Mouse (Mus musculus) hindbrain, embryonic 10.5 days (tissue): ENCODE results near the gene Gltp. TPM values are rescaled to one million over a fixed set of nuclear protein-coding genes. Genes with fewer than 3 reads are reported as not detected.

Experiments
- DNase-seq: peaks from one replicate; pipeline ENCODE4 v3.0.0-alpha.2; 2017; ENCODE audit warnings: low spot score
- H3K27ac ChIP-seq: fragments of 300-500 bp; sonication (generic); 2 replicates; pipeline ENCODE4 v1.5.1; 2016; ENCODE audit warnings: mild to moderate bottlenecking, moderate library complexity
- H3K27me3 ChIP-seq: fragments of 300-500 bp; sonication (generic); 2 replicates; pipeline ENCODE4 v1.6.1; 2016; ENCODE audit warnings: mild to moderate bottlenecking; ENCODE audit not compliant: poor library complexity, insufficient read depth, severe bottlenecking
- H3K36me3 ChIP-seq: fragments of 300-500 bp; sonication (generic); 2 replicates; pipeline ENCODE4 v1.6.1; 2016; ENCODE audit warnings: mild to moderate bottlenecking, moderate library complexity
- H3K4me1 ChIP-seq: fragments of 300-500 bp; sonication (generic); replicated peaks from 2 replicates; pipeline ENCODE4 v1.6.1; 2016; ENCODE audit warnings: mild to moderate bottlenecking
- H3K4me3 ChIP-seq: fragments of 300-500 bp; sonication (generic); 2 replicates; pipeline ENCODE4 v1.5.1; 2016; ENCODE audit warnings: mild to moderate bottlenecking, moderate library complexity
- H3K9me3 ChIP-seq: fragments of 300-500 bp; sonication (generic); 2 replicates; pipeline ENCODE4 v1.6.1; 2016; ENCODE audit warnings: mild to moderate bottlenecking, moderate library complexity
- WGBS: fragments of 180-500 bp; shearing (Covaris S2); methylation state at CpG from one replicate; pipeline ENCODE4 v1.1.7; 2016; 5-methylcytosine and 5-hydroxymethylcytosine counted together
- polyA plus RNA-seq: library from polyadenylated mRNA; unstranded; fragments of >200 nt; fragmentation: Nextera tagmentation; extraction: Ambion mirVana; gene quantifications from 2 replicates; pipeline ENCODE4 v1.2.1, GENCODE M21; 2016

The Gltp gene
- polyA plus RNA-seq, 1 experiment from 2014 or later: 80.4 TPM

DNA sequence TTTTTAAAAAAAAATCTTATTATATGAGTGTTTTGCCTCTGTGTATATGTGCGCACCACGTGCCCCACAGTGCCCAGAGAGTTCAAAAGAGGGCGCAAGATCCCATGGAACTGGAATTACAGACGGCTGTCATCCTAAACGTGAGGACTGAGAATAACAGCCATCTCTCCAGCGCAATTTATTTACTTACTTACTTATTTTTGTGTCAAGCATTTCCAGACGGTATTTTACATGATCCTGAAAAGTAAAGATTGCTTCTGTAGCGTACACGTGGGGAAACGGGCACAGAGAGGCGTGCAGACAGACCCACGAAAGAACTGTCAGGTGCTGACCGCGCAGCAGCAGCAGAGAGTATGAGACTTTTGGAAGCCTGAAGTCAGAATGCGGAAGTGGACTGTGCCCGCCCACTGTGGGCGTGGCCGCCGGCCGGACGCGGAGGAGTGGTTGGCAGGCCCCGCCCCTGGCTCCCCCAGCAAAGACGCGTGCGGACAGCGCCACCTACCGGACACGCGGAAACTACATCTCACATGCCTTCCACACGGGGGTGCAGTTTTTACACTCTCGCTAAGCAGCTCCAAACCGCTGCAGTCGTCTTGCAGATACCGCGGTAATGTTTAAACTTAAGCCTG is 23.4 kb downstream of the Gltp start:
- WGBS: 4% methylated on average over 36 of the region's 36 CpGs
- H3K9me3 ChIP-seq: no peaks in the 10 kb centered on the region
- H3K4me3 ChIP-seq: peak overlapping the region; percentile 45
- peaks cover 19% of the 10 kb centered on the region for H3K4me1 ChIP-seq
- peaks cover 4% of the 10 kb centered on the region; the same call in 1 of the 2 replicates for H3K27me3 ChIP-seq
- DNase-seq: peak; percentile 99
- peaks cover 9% of the 10 kb centered on the region for H3K36me3 ChIP-seq
- H3K27ac ChIP-seq: peak overlapping the region; percentile 56; the same call in 1 of the 2 replicates

DNA sequence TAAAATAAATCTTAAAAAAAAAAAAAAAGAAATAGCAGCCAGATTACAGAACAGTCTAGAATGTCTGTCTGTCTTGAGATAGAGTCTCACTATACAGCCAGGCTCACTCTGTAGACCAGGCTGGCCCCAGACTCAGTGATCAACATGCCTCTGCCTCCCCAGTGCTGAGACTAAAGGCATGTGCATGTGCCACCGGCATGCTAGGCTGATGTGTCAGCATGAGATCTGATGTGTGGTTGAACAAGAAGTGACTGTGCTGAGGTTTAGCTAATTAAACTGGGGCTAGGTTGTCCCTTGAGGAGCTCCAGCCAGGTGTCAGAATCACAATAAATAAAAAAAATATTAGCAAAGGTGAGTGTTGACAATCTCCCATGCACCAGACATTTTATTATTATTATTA is 24.1 kb downstream of the Gltp start:
- no peaks in the 10 kb centered on the region for H3K9me3 ChIP-seq
- no peak for DNase-seq
- no peak overlapping the region for H3K4me3 ChIP-seq
- no peak overlapping the region for H3K27ac ChIP-seq
- peaks cover 9% of the 10 kb centered on the region for H3K36me3 ChIP-seq
- peaks cover 19% of the 10 kb centered on the region for H3K4me1 ChIP-seq
- WGBS: 78% methylated on average over 1 of the region's 1 CpGs
- H3K27me3 ChIP-seq: peaks cover 4% of the 10 kb centered on the region; the same call in 1 of the 2 replicates

- WGBS: 80% methylated on average over 7 of the region's 7 CpGs
- H3K36me3 ChIP-seq: peaks cover 1% of the 10 kb centered on the region; the same call in 1 of the 2 replicates
- H3K27me3 ChIP-seq: peaks cover 16% of the 10 kb centered on the region
- H3K4me1 ChIP-seq: peaks cover 19% of the 10 kb centered on the region
- H3K4me3 ChIP-seq: no peak overlapping the region
- no peak overlapping the region for H3K27ac ChIP-seq
- no peak for DNase-seq
- no peaks in the 10 kb centered on the region for H3K9me3 ChIP-seq
Measured at GRCm38 (mm10) chr5:114664750-114665149, 26.0 kb downstream of the Gltp start.

DNA sequence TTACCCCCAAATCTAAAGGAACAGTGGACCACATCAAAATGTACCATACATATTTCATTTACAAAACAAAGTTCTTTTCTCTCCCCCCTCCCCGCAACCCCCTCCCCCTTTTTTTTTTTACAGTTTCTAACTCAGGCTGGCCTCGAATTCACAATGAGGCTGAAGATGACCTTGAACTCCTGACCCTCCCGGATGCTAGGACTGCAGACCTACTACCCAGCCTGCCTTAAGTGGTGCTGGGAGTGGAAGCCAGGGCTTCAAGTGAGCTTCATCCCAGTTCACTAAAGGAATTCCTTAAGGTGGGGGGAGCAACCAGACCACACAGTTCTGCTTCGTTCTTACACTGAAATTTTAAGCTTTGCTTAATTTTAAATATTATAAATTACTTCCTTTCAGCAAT is 26.6 kb downstream of the Gltp start:
- peaks cover 22% of the 10 kb centered on the region for H3K27me3 ChIP-seq
- no peaks in the 10 kb centered on the region for H3K9me3 ChIP-seq
- H3K4me1 ChIP-seq: peaks cover 17% of the 10 kb centered on the region
- WGBS: 92% methylated on average over 4 of the region's 4 CpGs
- no peaks in the 10 kb centered on the region for H3K36me3 ChIP-seq
- no peak overlapping the region for H3K4me3 ChIP-seq
- H3K27ac ChIP-seq: no peak overlapping the region
- no peak for DNase-seq

DNA sequence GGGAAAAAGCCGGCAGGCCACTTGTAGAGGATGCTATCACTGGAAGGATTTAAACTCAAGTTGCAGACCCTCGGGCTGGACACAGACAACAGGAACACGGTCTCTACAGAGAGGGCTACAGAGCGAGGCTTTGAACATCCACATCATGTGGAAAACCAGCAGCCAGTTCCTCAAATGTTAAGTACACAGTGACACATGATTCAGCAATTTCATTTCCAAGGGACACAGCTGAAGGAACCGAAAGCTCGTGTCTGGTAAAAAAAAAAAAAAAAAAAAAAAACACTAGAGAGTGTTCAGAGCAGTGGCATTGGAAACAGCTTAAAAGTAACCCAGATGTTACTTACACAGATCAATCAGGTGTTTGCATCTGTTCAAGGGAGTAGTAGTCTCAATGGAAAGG is 29.8 kb downstream of the Gltp start:
- Histone ChIP-seq H3K27ac (no peak overlapping the region), H3K9me3 (no peaks in the 10 kb centered on the region), H3K27me3 (peaks cover 49% of the 10 kb centered on the region), H3K4me3 (no peak overlapping the region), H3K4me1 (peaks cover 21% of the 10 kb centered on the region), H3K36me3 (no peaks in the 10 kb centered on the region)
- no peak for DNase-seq
- 81% methylated on average over 6 of the region's 6 CpGs for WGBS

DNA sequence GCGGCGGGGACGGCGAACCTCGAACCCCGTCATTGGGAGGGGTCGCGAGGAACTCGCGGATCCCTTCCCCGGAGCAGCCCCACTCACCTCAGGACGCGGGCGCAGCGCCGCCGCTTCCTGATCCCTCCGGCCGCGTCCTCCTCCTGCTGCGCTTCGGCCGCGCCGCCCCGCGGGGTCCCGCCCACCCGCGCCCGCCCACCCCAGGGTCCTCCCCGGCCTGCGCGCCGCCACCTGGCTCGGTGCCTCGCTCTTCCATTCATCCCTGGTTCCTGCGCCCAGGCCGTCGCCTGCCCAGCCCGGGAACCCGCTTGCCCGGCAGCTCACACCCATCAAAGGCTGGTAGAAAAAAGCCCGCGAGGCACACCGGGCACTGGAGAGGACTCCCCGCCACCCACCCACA is 32.5 kb downstream of the Gltp start, which contains the start of gene Trpv4:
Trpv4 (minus strand) TSS at position 167 of the 400 bp plus-strand sequence.
- peaks cover 72% of the 10 kb centered on the region for H3K27me3 ChIP-seq
- no peaks in the 10 kb centered on the region for H3K9me3 ChIP-seq
- no peak for DNase-seq
- peak within 1 kb of the TSS; percentile 62 for H3K27ac ChIP-seq
- H3K4me3 ChIP-seq: peak within 1 kb of the TSS; percentile 55
- under 1% methylated on average over 47 of the region's 47 CpGs for WGBS
- H3K36me3 ChIP-seq: no peaks in the 10 kb centered on the region
- H3K4me1 ChIP-seq: peaks cover 14% of the 10 kb centered on the region

GRCm38 (mm10) chr5:114657426-114657825 is 33.4 kb downstream of the Gltp start:
- peaks cover 80% of the 10 kb centered on the region for H3K27me3 ChIP-seq
- H3K4me1 ChIP-seq: peaks cover 14% of the 10 kb centered on the region
- H3K4me3 ChIP-seq: peak overlapping the region; percentile 55
- no peak for DNase-seq
- no peak overlapping the region for H3K27ac ChIP-seq
- no peaks in the 10 kb centered on the region for H3K36me3 ChIP-seq
- 31% methylated on average over 10 of the region's 10 CpGs for WGBS
- H3K9me3 ChIP-seq: no peaks in the 10 kb centered on the region

DNA sequence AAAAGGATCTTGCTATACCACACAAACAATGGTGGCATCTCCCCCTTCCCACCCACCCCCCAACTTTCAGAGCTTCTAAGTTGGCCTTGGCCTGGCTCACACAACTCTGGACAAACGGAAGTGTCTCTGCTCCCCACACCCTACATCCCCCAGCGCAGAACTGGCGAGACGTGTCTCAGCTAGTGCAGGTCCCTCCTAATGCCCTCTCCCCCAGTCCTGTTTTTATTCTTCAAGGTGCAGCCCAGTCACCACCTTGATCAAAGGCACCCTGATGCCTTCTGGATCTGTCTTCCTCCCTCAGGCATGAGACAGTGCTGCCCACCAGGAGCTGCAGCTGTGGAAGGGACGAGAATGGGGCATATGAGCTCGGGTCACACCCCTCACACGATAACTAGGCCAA is 34.5 kb downstream of the Gltp start:
- no peaks in the 10 kb centered on the region for H3K36me3 ChIP-seq
- H3K27me3 ChIP-seq: peaks cover 84% of the 10 kb centered on the region
- H3K4me3 ChIP-seq: no peak overlapping the region
- WGBS: 79% methylated on average over 7 of the region's 7 CpGs
- H3K9me3 ChIP-seq: no peaks in the 10 kb centered on the region
- no peak overlapping the region for H3K27ac ChIP-seq
- peaks cover 22% of the 10 kb centered on the region for H3K4me1 ChIP-seq
- no peak for DNase-seq

DNA sequence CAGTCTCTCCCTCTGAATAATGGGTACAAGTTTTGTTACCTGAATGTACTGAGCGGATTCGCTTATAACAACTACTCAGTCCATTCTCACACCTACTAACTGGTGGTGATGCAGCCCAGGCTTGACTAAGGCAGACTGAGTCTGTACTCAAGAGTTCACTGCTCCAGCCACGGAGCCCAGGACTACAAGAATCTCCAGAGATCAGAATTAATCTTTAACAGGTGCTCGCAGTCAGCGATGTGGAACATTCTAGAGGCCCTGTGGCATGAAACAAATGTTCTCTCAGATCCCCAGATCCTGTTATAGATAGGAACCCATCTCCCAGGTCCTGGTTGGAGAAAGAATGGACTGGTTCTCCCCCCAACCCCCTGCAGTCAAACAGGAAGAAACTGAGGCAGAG is 35.1 kb downstream of the Gltp start:
- H3K4me3 ChIP-seq: no peak overlapping the region
- DNase-seq: no peak
- peaks cover 87% of the 10 kb centered on the region for H3K27me3 ChIP-seq
- no peaks in the 10 kb centered on the region for H3K9me3 ChIP-seq
- H3K27ac ChIP-seq: no peak overlapping the region
- WGBS: 89% methylated on average over 5 of the region's 5 CpGs
- no peaks in the 10 kb centered on the region for H3K36me3 ChIP-seq
- H3K4me1 ChIP-seq: peaks cover 28% of the 10 kb centered on the region

GRCm38 (mm10) chr5:114653656-114654437 is 36.9 kb downstream of the Gltp start:
- no peak for DNase-seq
- Histone ChIP-seq H3K4me1 (peaks cover 41% of the 10 kb centered on the region), H3K27me3 (peaks cover 87% of the 10 kb centered on the region), H3K9me3 (no peaks in the 10 kb centered on the region), H3K4me3 (no peak overlapping the region), H3K36me3 (no peaks in the 10 kb centered on the region), H3K27ac (no peak overlapping the region)
- 73% methylated on average over 15 of the region's 15 CpGs for WGBS

GRCm38 (mm10) chr5:114651449-114651848 is 39.3 kb downstream of the Gltp start:
- no peaks in the 10 kb centered on the region for H3K36me3 ChIP-seq
- peaks cover 78% of the 10 kb centered on the region for H3K27me3 ChIP-seq
- no peak for DNase-seq
- WGBS: 26% methylated on average over 3 of the region's 3 CpGs
- peak overlapping the region; percentile 66; the same call in 1 of the 2 replicates for H3K27ac ChIP-seq
- H3K4me1 ChIP-seq: peaks cover 49% of the 10 kb centered on the region
- peak overlapping the region; percentile 26; the same call in 1 of the 2 replicates for H3K4me3 ChIP-seq
- no peaks in the 10 kb centered on the region for H3K9me3 ChIP-seq

- H3K9me3 ChIP-seq: no peaks in the 10 kb centered on the region
- no peaks in the 10 kb centered on the region for H3K36me3 ChIP-seq
- H3K4me3 ChIP-seq: peak overlapping the region; percentile 26; the same call in 1 of the 2 replicates
- WGBS: 40% methylated on average over 14 of the region's 14 CpGs
- peaks cover 75% of the 10 kb centered on the region for H3K27me3 ChIP-seq
- H3K27ac ChIP-seq: peak overlapping the region; percentile 66
- H3K4me1 ChIP-seq: peaks cover 49% of the 10 kb centered on the region
- DNase-seq: no peak
Measured at GRCm38 (mm10) chr5:114651002-114651401, 39.8 kb downstream of the Gltp start.

DNA sequence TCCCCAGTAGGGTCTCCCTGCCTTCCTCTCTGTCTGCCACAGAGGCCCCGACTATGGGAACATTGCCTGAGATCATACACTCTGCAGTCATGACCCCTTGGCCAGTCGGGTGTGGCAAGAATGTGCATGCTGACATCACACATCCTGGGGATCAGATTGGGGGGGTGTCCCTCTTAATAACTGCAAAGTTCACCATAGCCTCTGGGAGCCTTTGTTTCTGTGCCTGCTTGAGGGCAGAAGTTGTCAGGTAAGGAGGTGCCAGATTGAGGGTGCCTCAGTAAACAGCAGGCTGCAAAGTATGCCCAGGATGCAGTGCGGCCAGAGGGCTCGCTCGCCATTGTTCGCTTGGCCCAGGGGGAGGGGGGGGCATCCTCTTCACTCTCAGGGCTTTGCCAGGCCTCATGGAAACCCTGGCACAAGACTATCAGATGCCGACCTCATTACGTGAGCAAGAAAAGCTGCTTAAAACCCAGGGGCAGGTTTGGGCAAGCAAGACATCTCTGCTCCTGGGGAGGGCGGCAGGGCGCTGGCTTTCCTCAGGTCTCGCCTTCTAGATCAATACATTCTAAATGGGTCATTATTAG is 42.0 kb downstream of the Gltp start:
- peaks cover 57% of the 10 kb centered on the region for H3K4me1 ChIP-seq
- H3K27ac ChIP-seq: 0 out of 2 replicates have a peak overlapping the region, but pooled peaks have one; percentile 14
- H3K9me3 ChIP-seq: no peaks in the 10 kb centered on the region
- no peak for DNase-seq
- no peak overlapping the region for H3K4me3 ChIP-seq
- H3K36me3 ChIP-seq: no peaks in the 10 kb centered on the region
- H3K27me3 ChIP-seq: peaks cover 54% of the 10 kb centered on the region
- WGBS: 75% methylated on average over 11 of the region's 11 CpGs
